Mouse (Mus musculus): ENCODE measurements at regions not wholly inside any gene's neighbourhood (a gene's known extent, or its start where the extent isn't known, plus 50 kb on each side); places are given as distances from the start of the nearest gene placed in this dataset.

DNA sequence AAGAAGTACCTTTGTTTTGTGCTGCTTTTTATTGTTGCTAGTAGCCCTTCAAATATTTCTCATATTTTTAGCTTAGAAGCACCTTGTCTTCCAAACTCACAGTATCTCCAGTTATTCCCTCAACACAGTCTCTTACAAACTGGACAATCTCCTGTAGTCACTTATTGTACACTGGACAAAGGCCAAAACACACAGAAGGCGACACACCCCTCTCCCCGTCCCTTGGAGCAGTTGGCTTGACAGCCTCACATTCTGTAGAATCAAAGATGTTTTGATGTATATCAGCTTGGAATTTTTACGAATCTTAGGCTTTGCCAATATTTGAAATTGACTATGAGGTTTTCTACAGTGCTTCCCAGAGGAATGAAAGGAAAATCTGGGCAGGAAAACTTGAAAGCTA is 309.8 kb upstream of the Gm5148 start:
- no peak for DNase-seq

DNA sequence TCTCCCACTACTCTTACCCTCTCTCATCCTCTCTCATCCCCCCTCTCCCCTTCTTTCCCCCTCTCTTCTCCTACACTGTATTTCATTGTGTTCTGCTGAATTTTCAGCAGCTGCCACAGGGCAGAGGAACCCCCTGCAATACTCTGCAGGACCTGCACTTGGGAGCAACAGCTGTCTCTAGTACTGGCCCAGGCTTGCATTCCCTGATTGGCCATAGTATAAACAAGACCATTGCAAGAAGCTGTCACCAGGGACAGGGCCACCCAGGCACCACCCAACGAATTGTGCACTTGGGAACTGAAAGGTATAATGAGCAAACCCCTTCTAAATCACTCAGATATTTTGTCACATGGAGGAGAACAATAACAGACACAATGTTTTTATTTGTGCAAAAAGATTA is 290.5 kb upstream of the Gm5148 start:
- DNase-seq: no peak

DNA sequence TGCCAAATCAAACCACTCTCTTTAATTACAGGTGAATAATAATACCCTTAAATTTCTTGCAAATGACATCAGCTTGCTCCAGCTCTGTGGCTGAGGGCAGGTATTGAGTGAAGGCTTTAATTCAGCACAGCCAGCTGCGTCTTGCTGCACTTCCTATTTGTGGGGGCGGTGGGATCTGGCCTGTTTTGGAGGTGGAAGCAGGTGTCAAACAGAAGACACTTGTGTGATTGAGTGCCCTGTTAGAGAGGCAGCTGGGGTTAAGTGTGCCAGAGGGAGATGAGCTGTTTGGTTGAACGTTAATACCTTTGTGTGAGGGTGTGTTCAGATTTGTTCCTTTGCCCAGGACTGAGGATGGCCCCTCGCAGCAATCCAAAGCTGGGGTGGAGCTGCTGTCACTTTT is 284.9 kb upstream of the Gm5148 start:
- DNase-seq: no peak

DNA sequence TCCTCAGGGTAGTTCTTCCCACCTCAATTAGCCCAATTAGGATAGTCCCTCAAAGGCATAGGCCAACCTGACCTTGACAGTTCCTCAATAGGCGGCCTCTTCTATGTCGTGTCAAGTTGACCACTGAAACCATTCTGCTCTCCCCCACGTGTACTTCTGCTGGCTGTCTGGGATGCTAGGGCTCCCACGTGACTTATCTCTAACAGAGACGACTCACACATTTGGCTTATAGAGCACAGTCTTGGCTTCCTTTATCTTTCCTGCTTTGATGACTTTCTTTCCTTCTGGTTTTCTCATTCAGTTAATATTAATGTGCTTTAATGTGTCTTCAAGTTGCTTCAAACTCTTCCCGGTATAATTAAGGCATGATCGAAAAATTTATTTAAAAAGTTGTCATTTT is 284.0 kb upstream of the Gm5148 start:
- DNase-seq: no peak

DNA sequence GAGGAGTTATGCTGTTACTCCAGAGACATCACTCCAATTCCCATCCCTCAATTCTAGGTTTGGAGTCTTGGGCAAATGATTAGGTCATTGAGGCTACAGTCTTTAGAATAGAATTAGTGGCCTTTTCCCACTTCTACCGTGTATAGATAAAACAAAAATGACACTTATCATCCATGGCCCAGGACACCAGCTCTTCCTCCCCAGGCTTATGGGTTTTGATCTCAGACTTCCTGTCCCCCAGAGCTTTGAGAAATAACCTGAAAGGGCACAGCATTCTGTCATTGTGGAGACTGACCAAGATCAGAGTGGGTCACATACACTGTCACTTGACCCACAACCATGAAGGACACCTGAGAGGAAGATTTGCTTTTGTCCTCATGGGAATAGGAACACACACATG is 283.3 kb upstream of the Gm5148 start:
- DNase-seq: no peak

DNA sequence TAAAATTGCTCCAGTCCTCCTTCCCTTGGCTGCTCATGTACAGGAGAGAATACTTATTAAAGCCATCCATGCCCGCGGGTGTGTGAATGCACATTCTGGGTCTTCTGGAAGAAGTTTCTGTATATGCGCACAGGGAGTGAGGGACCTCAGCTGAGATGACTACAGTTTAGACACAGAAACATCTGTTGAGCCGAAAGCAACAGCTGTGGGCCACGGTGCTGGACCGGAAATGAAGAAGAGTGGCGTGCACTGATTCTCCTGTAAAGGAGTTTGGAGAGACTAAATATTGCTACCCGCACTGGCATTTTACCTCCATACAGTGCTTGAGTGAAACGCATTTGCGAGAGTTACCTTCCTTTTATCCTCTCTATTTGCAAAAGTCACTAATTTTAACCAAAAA is 278.0 kb upstream of the Gm5148 start:
- no peak for DNase-seq

DNA sequence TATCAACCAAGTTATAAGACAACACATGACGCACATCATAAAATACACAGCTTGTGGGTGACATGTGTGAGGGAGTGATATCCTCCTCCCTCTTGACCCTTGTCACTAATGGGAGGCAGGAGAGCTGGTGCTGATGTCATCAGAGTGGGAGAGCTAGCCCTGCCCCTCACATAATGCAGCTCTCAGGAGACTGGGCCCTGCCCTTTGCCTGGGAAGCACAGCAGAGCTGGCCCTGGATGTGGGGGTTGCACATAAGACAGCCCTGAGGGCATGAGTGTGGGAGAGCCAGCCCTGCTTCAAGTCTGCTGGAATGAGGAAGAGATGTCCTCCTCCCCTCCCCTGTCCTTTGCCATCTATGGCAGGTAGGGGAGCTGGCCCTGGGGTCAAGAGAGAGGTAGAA is 275.5 kb upstream of the Gm5148 start:
- DNase-seq: no peak

DNA sequence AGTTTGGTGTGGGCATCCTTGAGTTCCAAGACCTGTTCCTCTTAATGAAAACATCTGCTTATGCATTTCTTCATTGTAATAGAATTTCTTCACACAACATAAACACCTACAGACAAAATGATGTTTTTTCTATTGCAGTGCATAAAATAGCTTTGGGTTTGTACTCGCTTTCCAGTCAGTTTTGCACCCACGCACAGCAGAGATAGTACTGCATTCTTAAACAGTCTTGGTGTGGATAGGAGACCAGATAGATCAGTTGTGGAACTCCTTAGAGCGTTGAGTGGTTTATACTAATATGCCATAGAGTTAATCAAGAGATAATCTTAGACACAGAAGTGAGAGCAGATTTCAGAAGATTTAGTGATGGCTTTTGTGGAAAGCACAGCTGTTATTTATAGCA is 273.7 kb upstream of the Gm5148 start:
- DNase-seq: no peak

DNA sequence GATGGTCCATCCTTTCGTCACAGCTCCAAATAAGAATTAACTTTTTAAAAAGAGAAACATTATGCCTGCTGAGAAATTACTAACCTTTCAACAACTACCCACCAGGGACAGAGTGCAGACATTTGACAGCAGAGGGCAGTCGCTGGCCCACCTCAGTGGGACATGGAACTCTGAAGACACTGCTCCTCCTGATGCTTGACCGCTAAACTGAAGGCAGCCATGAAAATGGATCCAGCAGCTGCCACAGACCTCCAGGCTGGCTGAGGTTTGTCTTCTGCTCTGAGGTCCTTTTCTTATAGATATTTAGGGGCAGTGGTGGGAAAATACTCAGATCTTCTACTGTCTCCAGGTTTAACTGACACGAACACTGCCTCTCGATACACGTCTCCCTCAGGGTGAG is 265.7 kb upstream of the Gm5148 start:
- no peak for DNase-seq

DNA sequence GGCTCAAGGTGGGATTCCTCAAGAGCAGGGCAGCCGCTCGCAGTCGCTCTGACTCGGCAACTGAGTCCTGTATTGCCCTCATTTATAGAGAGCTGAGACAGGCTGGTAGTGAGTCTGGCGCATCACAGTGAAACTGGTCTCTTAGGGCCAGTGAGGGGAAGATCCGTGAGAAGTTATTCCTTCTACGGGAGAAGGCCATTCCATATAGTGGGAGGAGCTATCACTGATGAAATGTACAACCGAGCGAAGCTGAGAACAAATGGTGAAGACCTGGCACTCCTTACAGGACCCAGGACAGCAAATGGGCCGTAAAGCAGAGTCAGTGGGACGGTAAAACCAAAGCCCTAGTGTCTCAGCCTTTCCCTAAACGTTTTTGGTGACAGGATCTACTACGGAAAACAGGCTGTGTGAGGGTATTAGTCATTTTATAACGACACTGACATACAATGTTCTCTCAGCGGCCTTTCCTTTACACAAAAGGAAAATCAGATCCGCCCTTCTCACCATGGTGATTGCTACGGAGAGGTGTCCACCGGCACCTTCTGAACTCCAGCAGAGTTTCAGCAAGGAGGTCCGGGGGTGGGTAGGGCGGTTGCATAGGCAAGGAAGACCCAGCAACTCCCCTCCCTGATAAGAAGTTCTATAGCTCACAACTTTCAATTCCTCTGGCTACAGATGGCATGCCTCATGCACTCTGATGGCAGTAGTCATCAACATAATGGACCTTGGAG is 263.6 kb upstream of the Gm5148 start:
- DNase-seq: no peak

DNA sequence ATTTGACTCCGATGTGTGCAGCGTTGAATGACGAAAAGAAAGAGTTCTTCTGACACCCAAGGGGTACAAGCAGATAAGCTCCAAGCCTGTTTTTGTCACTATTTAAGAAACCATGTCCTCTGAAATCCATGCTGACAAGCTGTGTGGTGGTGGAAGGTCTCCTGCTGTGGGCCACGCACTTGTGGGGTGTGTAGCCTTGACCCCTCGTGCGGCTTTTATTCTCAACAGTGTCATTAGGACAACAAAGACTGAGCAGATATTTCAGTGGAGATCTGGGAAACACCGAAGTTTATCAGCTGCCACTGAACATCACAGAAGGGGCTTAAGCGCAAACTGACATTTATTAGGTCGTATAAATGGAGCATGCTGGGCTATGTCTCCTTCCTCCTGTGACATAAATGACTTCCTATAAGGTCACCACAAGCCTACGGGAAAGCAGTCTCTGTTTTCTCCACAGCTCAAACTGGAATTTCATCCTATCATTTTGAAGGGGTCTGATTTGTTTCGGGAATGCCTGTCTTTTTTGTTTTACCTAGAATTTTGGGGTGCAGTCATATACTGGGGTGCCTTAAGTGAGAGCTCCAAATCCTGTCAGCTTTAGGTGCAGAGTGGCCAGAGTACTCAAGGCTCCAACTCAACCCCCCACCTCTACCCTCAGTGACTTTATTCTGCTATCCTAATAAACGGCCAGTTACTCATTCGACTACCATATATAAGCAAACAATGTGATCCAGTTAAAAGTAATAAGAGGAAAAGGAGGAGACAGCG is 262.9 kb upstream of the Gm5148 start:
- no peak for DNase-seq

DNA sequence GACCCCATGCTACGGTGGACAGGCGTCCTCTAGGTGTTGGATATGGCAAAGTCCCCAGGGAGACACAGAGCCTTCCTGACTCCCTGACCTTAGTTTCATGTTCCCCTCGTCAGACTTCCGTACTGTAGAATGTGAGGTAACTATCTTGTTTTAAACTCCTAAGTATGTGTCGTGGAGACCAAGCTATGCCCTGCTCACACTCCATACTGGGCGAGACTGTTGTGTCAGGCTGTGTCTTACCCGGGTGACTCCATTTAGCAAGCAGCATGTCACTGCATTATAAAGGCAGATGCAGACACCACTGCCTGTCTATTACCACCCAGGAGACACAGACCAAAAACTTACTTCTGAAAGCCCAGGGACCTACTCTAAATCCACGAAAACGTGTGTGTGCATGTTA is 260.4 kb upstream of the Gm5148 start:
- DNase-seq: no peak

DNA sequence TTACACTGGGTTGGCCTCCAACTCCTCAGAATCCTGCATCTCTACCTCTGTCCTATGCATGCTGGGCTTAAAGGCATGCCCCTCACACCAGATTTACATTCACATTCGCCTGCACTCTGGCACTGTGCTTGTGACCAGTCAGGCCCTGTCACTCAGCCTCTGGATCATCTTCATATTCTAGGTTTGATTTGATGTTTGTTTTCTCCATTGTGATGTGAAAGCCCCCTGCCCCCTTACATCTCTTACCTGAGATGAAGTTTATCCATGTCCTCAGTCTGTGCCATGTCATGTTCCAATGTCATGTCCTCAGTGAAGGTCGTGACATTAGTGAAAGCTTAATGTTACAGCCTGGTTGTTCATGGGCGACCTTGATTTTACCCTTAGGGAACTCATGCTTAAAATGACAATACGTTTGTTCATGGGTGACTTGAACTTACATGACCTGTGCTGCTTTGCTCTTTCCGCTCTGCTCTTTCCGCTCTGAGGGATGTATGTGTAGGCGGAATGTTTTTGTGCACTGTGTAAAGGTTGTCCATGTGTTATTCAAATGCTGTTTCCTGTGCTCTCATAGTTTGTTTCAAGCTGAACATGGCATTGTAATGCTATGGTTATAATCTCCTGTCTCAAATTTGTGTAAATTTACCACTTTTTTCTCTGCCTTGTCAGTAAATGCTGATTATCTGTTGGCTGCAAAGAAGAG is 257.3 kb upstream of the Gm5148 start:
- no peak for DNase-seq

DNA sequence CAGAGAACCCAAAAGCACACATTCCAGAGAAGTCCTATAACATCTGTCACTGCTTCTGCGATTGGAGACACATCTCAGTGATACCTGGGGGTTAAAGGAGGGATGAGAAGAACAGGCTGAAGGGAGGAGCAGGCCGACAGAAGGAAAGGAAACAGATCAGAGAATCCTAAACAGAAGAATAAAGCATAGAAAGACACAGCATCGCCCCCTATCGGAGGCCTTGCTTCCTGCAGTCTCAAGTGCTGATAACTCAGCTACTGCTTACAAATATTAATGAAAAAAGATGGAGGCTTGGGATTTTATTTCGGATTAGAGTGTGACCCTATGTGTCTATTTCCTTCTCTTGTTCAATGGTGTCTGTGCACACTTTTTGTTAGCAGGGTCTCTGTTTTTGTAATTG is 255.6 kb upstream of the Gm5148 start:
- DNase-seq: no peak

DNA sequence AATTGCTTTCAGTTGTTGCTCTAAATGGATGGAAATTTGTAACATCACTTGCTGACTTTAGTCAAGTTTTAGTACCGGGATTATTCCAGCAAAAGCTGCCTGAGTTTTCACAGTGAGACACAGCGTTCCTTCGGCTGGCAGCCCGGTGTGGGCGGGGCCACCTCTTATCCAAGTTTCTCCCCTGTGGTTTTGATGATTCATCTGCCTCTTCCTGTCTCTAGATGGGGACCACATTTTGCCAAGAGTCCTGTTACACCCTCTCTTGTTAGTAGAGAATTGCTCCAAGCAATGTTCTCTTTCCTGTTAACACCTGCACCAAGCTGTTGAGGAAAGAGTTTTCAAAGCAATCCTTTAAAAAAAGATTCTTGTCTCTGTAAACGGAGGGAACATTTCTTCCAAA is 254.2 kb upstream of the Gm5148 start:
- DNase-seq: peak; percentile 63

DNA sequence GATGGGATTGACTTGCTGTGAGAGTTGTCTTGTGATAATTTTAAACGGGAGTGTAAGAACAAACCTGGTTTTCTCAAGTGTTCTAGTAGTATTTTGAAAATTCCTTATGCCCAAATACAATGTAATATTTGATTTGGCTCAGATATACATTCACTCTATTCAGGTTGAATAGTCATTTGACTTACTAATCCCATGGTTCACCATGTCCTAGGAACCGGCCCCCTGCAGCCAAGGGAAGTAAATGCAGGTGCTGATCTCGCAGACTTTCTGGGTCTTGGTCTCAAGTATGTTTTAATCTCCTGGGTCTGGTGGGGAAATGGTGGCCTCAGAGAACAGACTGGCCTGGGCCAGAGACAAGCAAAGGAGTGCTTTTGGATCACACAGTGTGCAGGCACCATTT is 253.2 kb upstream of the Gm5148 start:
- DNase-seq: no peak

DNA sequence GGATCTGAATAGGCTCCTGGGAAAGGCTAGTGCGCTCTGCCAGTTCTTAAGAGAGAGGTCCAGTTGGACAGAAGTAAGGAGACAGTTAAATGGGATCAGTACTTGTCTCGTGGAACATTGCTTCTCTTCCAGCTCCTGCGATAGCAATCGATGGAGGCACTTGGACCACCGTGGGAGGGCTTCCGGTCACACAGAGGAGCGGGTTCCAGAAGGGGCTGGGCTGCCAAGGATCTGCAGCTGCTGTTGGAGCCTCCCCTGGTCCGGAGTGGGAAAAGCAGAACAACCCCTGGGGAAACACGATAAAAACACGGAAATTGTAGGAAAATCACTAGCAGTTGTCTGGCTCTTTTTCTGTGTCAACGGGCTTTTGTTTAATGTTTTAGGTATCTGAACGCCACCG is 252.3 kb upstream of the Gm5148 start:
- no peak for DNase-seq

DNA sequence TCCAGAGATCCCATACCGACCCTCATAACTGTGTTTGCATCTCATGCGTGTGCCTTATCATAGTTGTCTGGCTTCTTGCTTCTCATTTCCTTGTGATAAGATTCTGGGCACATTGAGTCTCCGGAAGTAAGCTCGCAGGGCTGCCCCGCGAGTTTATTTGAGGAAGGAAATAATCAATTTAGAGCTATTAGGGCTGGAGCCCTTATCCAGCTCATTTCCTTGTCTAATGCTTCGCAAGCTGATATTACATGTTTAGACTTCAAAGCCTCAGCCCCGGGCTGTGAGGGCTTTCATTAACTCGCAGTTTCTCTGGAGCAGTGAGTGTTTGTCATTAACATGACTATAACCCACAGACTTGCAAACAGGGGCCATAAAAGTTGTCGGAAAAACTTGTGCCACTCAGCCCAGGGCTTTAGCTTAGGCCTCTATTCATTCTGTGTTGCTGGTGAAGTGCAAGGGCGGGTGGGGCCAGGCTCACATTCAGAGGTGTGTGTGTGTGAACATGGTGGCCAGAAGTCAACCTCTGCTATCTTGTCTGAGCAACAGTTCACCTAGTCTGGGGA is 251.0 kb upstream of the Gm5148 start:
- DNase-seq: no peak

DNA sequence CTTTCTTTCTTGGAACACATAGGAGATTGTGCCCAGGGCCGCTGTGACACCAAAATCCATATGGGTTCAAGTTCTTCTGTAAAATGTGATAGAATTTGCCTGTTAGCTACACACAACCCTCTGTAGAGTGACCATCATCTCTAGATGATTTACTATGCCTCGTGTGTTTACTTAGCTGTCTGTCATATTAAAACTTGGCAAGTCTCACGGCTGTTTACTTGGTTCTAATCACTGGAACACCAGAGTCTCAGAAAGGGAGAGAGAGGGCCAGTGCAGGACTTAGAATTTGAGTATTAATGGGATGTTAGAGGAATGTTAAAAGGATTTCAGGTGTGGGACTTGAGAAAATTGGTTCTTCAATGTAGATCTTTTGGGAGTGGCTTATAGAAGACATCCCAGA is 248.6 kb upstream of the Gm5148 start:
- DNase-seq: no peak

DNA sequence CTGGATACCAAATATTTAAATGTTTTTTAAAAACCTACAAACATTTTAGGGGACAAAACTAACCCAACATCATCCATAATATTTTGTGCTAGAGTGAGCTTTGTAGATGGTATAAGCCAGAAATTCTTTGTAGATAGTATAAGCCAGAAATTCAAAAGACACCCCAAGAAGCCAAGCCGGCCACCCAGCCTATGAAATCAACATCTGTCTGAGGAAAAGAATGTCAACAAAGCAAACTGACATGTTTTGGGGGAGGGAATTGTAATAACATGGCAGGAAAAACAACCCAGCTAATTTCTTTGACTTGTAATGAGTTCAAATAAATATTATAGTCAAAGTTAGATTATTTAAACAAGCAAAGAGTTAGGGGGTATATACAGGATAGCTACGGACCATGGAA is 246.9 kb upstream of the Gm5148 start:
- no peak for DNase-seq

DNA sequence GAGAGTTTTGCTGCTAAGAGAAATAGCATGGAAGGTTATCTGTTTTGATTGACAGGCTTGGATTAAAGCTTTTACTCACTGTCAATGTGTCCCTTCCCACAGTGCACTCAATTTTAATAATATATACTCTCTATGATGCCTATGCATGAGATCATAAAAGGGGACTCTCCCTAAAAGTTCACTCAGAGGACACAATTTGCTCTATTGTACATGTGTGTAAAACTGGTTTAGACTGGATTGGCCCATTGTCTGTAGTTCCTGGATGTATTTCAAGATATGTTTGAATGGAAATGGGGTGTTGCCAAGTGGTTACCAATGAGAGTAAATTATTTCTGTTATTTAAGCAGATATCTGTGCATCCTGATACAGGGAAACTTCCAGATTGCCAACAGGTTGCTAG is 244.4 kb upstream of the Gm5148 start:
- DNase-seq: no peak

DNA sequence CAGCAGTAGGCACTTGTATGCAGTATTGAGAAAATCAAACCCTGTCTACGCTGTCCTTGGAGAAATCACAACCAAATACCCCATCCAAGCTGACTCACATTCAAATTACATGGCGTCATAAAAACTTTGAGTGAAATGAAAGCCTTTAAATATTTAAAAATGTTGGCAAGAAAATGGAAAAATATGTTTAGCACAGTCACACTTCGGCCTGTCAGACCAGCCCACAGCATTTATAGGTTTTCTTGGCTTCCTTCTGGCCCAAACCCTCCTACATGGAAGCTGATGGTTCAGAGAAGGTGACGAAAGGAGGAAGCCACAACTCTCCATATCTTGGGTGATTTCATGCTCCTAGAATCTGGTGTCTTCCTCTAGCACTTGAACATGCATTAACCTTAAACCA is 240.9 kb upstream of the Gm5148 start:
- no peak for DNase-seq

DNA sequence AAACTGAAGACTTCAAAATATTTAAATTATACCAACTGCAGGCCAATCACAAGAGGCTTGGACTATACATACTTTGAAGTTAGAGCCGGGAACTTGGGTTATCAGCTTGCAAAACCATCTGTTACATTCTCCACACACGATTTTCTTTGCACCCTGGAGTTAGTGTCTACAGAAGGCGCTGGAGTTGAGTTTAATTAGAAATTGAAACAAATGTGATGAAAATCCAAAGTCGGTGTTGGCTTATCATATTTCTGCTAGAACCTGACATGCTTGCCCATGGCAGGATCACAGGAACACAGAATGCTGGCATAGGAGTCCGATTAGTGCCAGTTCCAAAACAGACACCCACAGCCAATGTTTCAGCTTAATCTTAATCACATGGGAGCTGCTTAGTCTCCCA is 239.8 kb upstream of the Gm5148 start:
- peak; percentile 12 for DNase-seq

DNA sequence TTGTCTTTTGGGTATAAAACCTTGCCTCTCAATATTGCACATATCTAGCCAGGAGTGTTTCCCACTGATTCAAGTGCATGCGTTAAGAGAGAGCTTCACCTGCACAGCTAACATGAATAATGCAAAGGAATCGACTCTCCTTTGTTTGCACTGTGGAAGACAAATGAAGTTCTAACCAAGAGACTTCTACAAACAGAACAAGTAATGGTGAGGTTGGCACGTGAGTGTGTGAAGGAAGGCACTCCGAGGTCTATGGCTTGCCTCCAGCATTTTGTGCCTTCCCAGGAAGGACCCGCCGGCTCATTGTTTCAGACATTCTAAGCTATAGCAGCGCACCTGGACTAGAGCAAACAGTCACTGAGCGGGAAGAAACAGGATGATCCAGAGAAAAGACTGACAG is 238.5 kb upstream of the Gm5148 start:
- DNase-seq: no peak
